Mouse (Mus musculus) heart, adult 2 months (tissue): ENCODE measurements around the gene Gm20388.

Source experiments
- CTCF ChIP-seq: fragments of 200-600 bp; IDR thresholded peaks from 2 replicates; pipeline ENCODE4 v1.8.1; 2022; ENCODE audit warnings: antibody characterized with exemption, mild to moderate bottlenecking, moderate library complexity
- POLR2A ChIP-seq: fragments of 200-500 bp; IDR thresholded peaks from 2 replicates; pipeline ENCODE4 v1.6.1; 2011; ENCODE audit warnings: mild to moderate bottlenecking, low read depth, low read length, control low read depth; ENCODE audit not compliant: insufficient read depth

- TF ChIP-seq CTCF = peak; percentile 100; the same call in 1 of the 2 replicates
- no peak for TF ChIP-seq POLR2A
These were observed 1602.8 kb downstream of the Gm20388 start for GRCm38 (mm10) chr8:121513429-121513828.
